Mouse (Mus musculus): ENCODE results near the gene 2510009E07Rik. TPM values are rescaled to one million over a fixed set of nuclear protein-coding genes. Genes with fewer than 3 reads are reported as not detected.

Gene 2510009E07Rik
- polyA plus RNA-seq, 1 experiment from 2014 or later: 73.9 TPM

- Histone ChIP-seq H3K4me1 (ENCODE audit: control insufficient read depth, insufficient read depth, low read length) (no peaks in the 10 kb centered on the region), H3K4me3 (replicated peaks; ENCODE audit: low read depth, low read length) (no peak overlapping the region), H3K9ac (replicated peaks; ENCODE audit: low read length) (no peak overlapping the region), H3K27ac (replicated peaks; ENCODE audit: low read depth, low read length) (no peak overlapping the region), H3K9me3 (ENCODE audit: control insufficient read depth, low read length) (no peaks in the 10 kb centered on the region), H3K36me3 (ENCODE audit: control insufficient read depth, insufficient read depth, low read length) (no peaks in the 10 kb centered on the region), H3K27me3 (ENCODE audit: control insufficient read depth, insufficient read depth, low read length) (no peaks in the 10 kb centered on the region), H3K4me2 (ENCODE audit: low read length) (no peak overlapping the region)
- WGBS: 100% methylated on average over 1 of the region's 1 CpGs
- no peak for ATAC-seq (ENCODE audit: low FRiP score, low TSS enrichment)
- no peak for DNase-seq
Measured at GRCm38 (mm10) chr16:21724261-21724660, 29.8 kb upstream of the 2510009E07Rik start.

GRCm38 (mm10) chr16:21719770-21720169 is 25.3 kb upstream of the 2510009E07Rik start:
- no peaks in the 10 kb centered on the region for H3K4me1 ChIP-seq (ENCODE audit: control insufficient read depth, insufficient read depth, low read length)
- WGBS: 94% methylated on average over 7 of the region's 7 CpGs
- DNase-seq: no peak
- no peak overlapping the region for H3K27ac ChIP-seq (replicated peaks; ENCODE audit: low read depth, low read length)
- H3K36me3 ChIP-seq (ENCODE audit: control insufficient read depth, insufficient read depth, low read length): no peaks in the 10 kb centered on the region
- no peak overlapping the region for H3K9ac ChIP-seq (replicated peaks; ENCODE audit: low read length)
- no peak overlapping the region for H3K4me3 ChIP-seq (replicated peaks; ENCODE audit: low read depth, low read length)
- no peaks in the 10 kb centered on the region for H3K9me3 ChIP-seq (ENCODE audit: control insufficient read depth, low read length)
- H3K27me3 ChIP-seq (ENCODE audit: control insufficient read depth, insufficient read depth, low read length): no peaks in the 10 kb centered on the region
- no peak for ATAC-seq (ENCODE audit: low FRiP score, low TSS enrichment)
- no peak overlapping the region for H3K4me2 ChIP-seq (ENCODE audit: low read length)

DNA sequence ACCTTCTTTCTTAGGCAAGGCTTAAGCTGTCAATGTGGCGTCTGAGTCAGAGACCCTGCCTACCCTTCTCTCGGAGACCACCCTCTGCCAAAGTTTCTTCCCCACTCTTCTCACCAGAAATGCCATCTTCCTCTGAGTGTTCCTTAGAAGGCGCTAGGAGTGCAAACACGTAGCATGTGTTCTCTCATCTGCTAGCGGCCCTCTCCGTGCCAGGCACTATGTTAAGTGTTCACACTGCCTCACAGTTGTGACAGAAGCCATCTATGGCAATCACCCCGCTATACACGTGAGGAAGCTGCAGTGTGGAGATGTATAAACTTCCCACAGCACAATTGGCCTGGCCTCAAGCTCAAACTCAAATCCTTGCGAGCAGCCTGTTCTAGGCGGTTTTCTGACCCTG is 20.1 kb upstream of the 2510009E07Rik start:
- ATAC-seq (ENCODE audit: low FRiP score, low TSS enrichment) (no peak), DNase-seq (no peak)
- Histone ChIP-seq H3K4me1 (ENCODE audit: control insufficient read depth, insufficient read depth, low read length) (0 out of 2 replicates have a peak, but pooled peaks cover 4% of the 10 kb centered on the region), H3K9ac (replicated peaks; ENCODE audit: low read length) (no peak overlapping the region), H3K36me3 (ENCODE audit: control insufficient read depth, insufficient read depth, low read length) (no peaks in the 10 kb centered on the region), H3K4me2 (ENCODE audit: low read length) (no peak overlapping the region), H3K4me3 (replicated peaks; ENCODE audit: low read depth, low read length) (no peak overlapping the region), H3K27ac (replicated peaks; ENCODE audit: low read depth, low read length) (no peak overlapping the region), H3K27me3 (ENCODE audit: control insufficient read depth, insufficient read depth, low read length) (no peaks in the 10 kb centered on the region), H3K9me3 (ENCODE audit: control insufficient read depth, low read length) (no peaks in the 10 kb centered on the region)
- 90% methylated on average over 10 of the region's 10 CpGs for WGBS

DNA sequence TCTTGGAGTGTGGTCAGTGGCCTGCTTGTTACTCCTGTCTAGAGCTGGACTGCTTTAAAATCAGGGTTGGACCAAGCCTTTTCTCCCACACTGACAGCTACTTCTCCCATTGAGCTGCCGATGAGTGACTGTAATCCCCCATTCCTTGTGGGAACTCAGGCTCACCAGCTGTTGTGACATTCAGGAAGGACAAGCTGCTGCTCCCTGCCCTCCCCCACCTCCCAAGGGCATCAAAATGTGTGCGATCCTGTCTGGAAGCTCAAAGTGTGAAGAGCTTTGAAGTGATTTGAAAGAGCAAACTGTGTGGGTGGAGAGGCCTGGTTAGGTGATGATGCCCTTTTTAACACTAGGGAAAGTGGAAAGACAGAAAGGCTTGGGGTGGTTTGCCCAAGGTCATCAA is 15.9 kb upstream of the 2510009E07Rik start:
- H3K4me1 ChIP-seq (ENCODE audit: control insufficient read depth, insufficient read depth, low read length): 0 out of 2 replicates have a peak, but pooled peaks cover 4% of the 10 kb centered on the region
- H3K4me3 ChIP-seq (replicated peaks; ENCODE audit: low read depth, low read length): no peak overlapping the region
- H3K4me2 ChIP-seq (ENCODE audit: low read length): no peak overlapping the region
- no peak overlapping the region for H3K9ac ChIP-seq (replicated peaks; ENCODE audit: low read length)
- no peaks in the 10 kb centered on the region for H3K36me3 ChIP-seq (ENCODE audit: control insufficient read depth, insufficient read depth, low read length)
- H3K27me3 ChIP-seq (ENCODE audit: control insufficient read depth, insufficient read depth, low read length): no peaks in the 10 kb centered on the region
- 5% methylated on average over 2 of the region's 2 CpGs for WGBS
- no peaks in the 10 kb centered on the region for H3K9me3 ChIP-seq (ENCODE audit: control insufficient read depth, low read length)
- H3K27ac ChIP-seq (replicated peaks; ENCODE audit: low read depth, low read length): 0 out of 2 replicates have a peak overlapping the region, but pooled peaks have one; percentile 32
- DNase-seq: peak; percentile 35
- no peak for ATAC-seq (ENCODE audit: low FRiP score, low TSS enrichment)

DNA sequence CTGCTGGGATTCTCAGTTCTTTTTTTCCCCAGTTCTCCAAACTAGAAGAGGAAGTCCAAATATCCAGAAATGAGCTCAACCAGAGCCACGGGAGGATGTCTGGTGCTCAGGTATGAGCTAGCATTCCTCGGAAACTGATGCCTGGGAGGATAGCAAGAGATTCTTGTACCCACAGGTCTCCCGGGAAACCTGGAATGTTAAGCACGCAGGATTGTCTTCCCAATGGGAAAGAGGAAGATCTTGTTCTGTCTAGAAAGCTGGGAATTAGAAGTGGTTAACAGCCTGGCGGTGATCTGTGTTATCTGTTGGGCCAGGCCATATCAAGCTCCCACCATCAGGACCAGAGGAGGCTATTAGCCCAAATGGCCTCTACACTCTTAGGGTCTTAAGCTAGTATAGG is 10.2 kb upstream of the 2510009E07Rik start:
- DNase-seq: no peak
- H3K27ac ChIP-seq (replicated peaks; ENCODE audit: low read depth, low read length): no peak overlapping the region
- 30% methylated on average over 5 of the region's 5 CpGs for WGBS
- no peak overlapping the region for H3K9ac ChIP-seq (replicated peaks; ENCODE audit: low read length)
- H3K4me1 ChIP-seq (ENCODE audit: control insufficient read depth, insufficient read depth, low read length): no peaks in the 10 kb centered on the region
- H3K4me3 ChIP-seq (replicated peaks; ENCODE audit: low read depth, low read length): no peak overlapping the region
- H3K36me3 ChIP-seq (ENCODE audit: control insufficient read depth, insufficient read depth, low read length): no peaks in the 10 kb centered on the region
- H3K9me3 ChIP-seq (ENCODE audit: control insufficient read depth, low read length): no peaks in the 10 kb centered on the region
- no peak overlapping the region for H3K4me2 ChIP-seq (ENCODE audit: low read length)
- H3K27me3 ChIP-seq (ENCODE audit: control insufficient read depth, insufficient read depth, low read length): no peaks in the 10 kb centered on the region
- no peak for ATAC-seq (ENCODE audit: low FRiP score, low TSS enrichment)

- H3K9ac ChIP-seq (replicated peaks; ENCODE audit: low read length): no peak overlapping the region
- peak; percentile 70 for DNase-seq
- 10% methylated on average over 3 of the region's 3 CpGs for WGBS
Measured at GRCm38 (mm10) chr16:21702314-21702690, 7.8 kb upstream of the 2510009E07Rik start.

DNA sequence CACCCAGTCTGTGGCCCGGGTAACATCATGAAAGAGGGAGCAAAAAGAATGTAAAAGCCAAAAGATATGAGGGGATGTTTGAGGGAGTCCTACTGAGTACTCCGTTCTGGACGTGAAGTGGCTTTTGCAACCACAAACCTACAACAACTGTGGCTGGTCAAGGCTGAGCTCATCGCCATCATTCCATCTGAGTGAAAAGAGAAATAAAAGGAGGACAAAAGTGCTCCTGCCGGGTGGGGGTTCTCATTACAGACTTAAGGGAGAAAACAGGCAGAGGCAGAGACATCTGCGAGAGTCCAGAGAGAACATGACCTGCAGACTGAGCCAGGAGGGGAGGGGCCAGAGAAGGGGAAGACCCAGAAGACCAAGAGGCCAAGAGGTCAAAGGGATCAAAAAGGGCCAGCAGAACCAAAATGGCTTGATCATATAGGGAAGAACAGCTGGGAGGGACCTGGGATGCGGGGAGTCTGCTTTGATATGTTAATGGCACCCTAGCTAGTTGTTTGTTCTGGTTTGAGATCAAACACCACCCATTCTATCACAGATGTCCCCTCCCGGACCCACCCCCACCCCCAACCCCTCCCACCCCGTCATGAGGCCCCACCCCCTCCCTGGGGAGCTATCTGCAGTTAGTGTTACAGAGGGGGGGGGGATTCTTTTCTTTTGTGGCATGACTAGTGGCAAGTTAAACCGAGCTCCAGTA is 7.3 kb upstream of the 2510009E07Rik start:
- peak; percentile 73 for ATAC-seq (ENCODE audit: low FRiP score, low TSS enrichment)
- H3K9ac ChIP-seq (replicated peaks; ENCODE audit: low read length): no peak overlapping the region
- peak overlapping the region; percentile 60 for H3K27ac ChIP-seq (replicated peaks; ENCODE audit: low read depth, low read length)
- H3K36me3 ChIP-seq (ENCODE audit: control insufficient read depth, insufficient read depth, low read length): no peaks in the 10 kb centered on the region
- H3K4me1 ChIP-seq (ENCODE audit: control insufficient read depth, insufficient read depth, low read length): no peaks in the 10 kb centered on the region
- DNase-seq: peak; percentile 68
- 4% methylated on average over 10 of the region's 10 CpGs for WGBS
- H3K4me3 ChIP-seq (replicated peaks; ENCODE audit: low read depth, low read length): no peak overlapping the region
- no peaks in the 10 kb centered on the region for H3K9me3 ChIP-seq (ENCODE audit: control insufficient read depth, low read length)
- H3K4me2 ChIP-seq (ENCODE audit: low read length): peak overlapping the region; percentile 34
- no peaks in the 10 kb centered on the region for H3K27me3 ChIP-seq (ENCODE audit: control insufficient read depth, insufficient read depth, low read length)

More at GRCm38 (mm10) chr16:21702314-21702690, 7.8 kb upstream of the 2510009E07Rik start:
- no peaks in the 10 kb centered on the region for H3K4me1 ChIP-seq (ENCODE audit: control insufficient read depth, insufficient read depth, low read length)
- peak; percentile 85 for ATAC-seq (ENCODE audit: low FRiP score, low TSS enrichment)
- no peaks in the 10 kb centered on the region for H3K27me3 ChIP-seq (ENCODE audit: control insufficient read depth, insufficient read depth, low read length)
- H3K36me3 ChIP-seq (ENCODE audit: control insufficient read depth, insufficient read depth, low read length): no peaks in the 10 kb centered on the region
- H3K4me3 ChIP-seq (replicated peaks; ENCODE audit: low read depth, low read length): no peak overlapping the region; the same call in 1 of the 2 replicates
- peak overlapping the region; percentile 34 for H3K4me2 ChIP-seq (ENCODE audit: low read length)
- 0 out of 2 replicates have a peak overlapping the region, but pooled peaks have one; percentile 14 for H3K27ac ChIP-seq (replicated peaks; ENCODE audit: low read depth, low read length)
- H3K9me3 ChIP-seq (ENCODE audit: control insufficient read depth, low read length): no peaks in the 10 kb centered on the region

GRCm38 (mm10) chr16:21698136-21698535 is 3.7 kb upstream of the 2510009E07Rik start:
- Histone ChIP-seq H3K27me3 (ENCODE audit: control insufficient read depth, insufficient read depth, low read length) (no peaks in the 10 kb centered on the region), H3K4me3 (replicated peaks; ENCODE audit: low read depth, low read length) (no peak overlapping the region), H3K36me3 (ENCODE audit: control insufficient read depth, insufficient read depth, low read length) (no peaks in the 10 kb centered on the region), H3K4me2 (ENCODE audit: low read length) (no peak overlapping the region), H3K4me1 (ENCODE audit: control insufficient read depth, insufficient read depth, low read length) (peaks cover 4% of the 10 kb centered on the region; the same call in 1 of the 2 replicates), H3K9me3 (ENCODE audit: control insufficient read depth, low read length) (no peaks in the 10 kb centered on the region), H3K27ac (replicated peaks; ENCODE audit: low read depth, low read length) (no peak overlapping the region), H3K9ac (replicated peaks; ENCODE audit: low read length) (no peak overlapping the region)
- 85% methylated on average over 3 of the region's 3 CpGs for WGBS
- ATAC-seq (ENCODE audit: low FRiP score, low TSS enrichment) (no peak), DNase-seq (no peak)

GRCm38 (mm10) chr16:21696946-21697345 is 2.5 kb upstream of the 2510009E07Rik start:
- no peak for ATAC-seq (ENCODE audit: low FRiP score, low TSS enrichment)
- H3K27ac ChIP-seq (replicated peaks; ENCODE audit: low read depth, low read length): no peak overlapping the region
- H3K9ac ChIP-seq (replicated peaks; ENCODE audit: low read length): no peak overlapping the region
- no peaks in the 10 kb centered on the region for H3K36me3 ChIP-seq (ENCODE audit: control insufficient read depth, insufficient read depth, low read length)
- no peak overlapping the region for H3K4me2 ChIP-seq (ENCODE audit: low read length)
- H3K4me3 ChIP-seq (replicated peaks; ENCODE audit: low read depth, low read length): no peak overlapping the region
- 73% methylated on average over 9 of the region's 9 CpGs for WGBS
- peaks cover 16% of the 10 kb centered on the region for H3K4me1 ChIP-seq (ENCODE audit: control insufficient read depth, insufficient read depth, low read length)
- H3K27me3 ChIP-seq (ENCODE audit: control insufficient read depth, insufficient read depth, low read length): no peaks in the 10 kb centered on the region
- H3K9me3 ChIP-seq (ENCODE audit: control insufficient read depth, low read length): no peaks in the 10 kb centered on the region
- DNase-seq: no peak

Data from midbrain, embryonic 14.5 days (tissue).